Mouse (Mus musculus) spleen, adult 2 months (tissue): ENCODE measurements around the gene Klf7.

ENCODE experiments used
- CTCF ChIP-seq: fragments of 200-500 bp; IDR thresholded peaks from 2 replicates; pipeline ENCODE4 v1.5.1; 2011; ENCODE audit warnings: mild to moderate bottlenecking, inconsistent platforms; ENCODE audit not compliant: insufficient read depth, insufficient read length, insufficient replicate concordance; ENCODE audit errors: extremely low read depth
- POLR2A ChIP-seq: fragments of 200-500 bp; IDR thresholded peaks from 2 replicates; pipeline ENCODE4 v1.6.1; 2011; ENCODE audit warnings: low read depth, low read length, inconsistent platforms

GRCm38 (mm10) chr1:64056541-64056940 lies 65.5 kb downstream of the Klf7 start:
- TF ChIP-seq CTCF = no peak
- no peak for TF ChIP-seq POLR2A
